Comparison of ENCODE assay signal across 9 mouse cellular contexts in genomic region chr5:134454421-134454820, GRCm38 (mm10). TPM values are rescaled to one million over a fixed set of nuclear protein-coding genes. Genes with fewer than 3 reads are reported as not detected.
DNase-seq lines count a peak whose midpoint lies in the region; ATAC-seq lines count a peak whose summit lies in the region.
"Had no signal": no experiment of that assay in that cellular context is flagged by ENCODE, and none has a peak within 500 bp of the region (broad histone marks: within the 10 kb centered on the region; RNA-seq: fewer than 3 reads in every experiment).

No protein-coding gene starts in this region.

- peak overlapping the region; percentile 74 for H3K9ac ChIP-seq in kidney, embryonic 14.5 days (ENCODE audit: low read depth, low read length)
- H3K9ac ChIP-seq in embryonic facial prominence, embryonic 12.5 days = peak overlapping the region; percentile 85; the same call in 1 of the 2 replicates
- peak overlapping the region; percentile 81; the same call in 1 of the 2 replicates for H3K9ac ChIP-seq in hindbrain, embryonic 14.5 days
- peak overlapping the region; percentile 95 for H3K9ac ChIP-seq in midbrain, embryonic 16.5 days (ENCODE audit: low read depth, low read length)

- intact Hi-C loops in left cerebral cortex, postnatal 4 days (cut with DNase I) = loop anchor here (2.0 kb wide), 1 partner anchor 32 kb away; no protein-coding TSS in a partner anchor

- peaks cover 4% of the 10 kb centered on the region; the same call in 1 of the 2 replicates for H3K36me3 ChIP-seq in kidney, embryonic 14.5 days (ENCODE audit: control insufficient read depth, insufficient read depth, low read length)
- H3K36me3 ChIP-seq in embryonic facial prominence, embryonic 12.5 days = peaks cover 21% of the 10 kb centered on the region
- H3K36me3 ChIP-seq in hindbrain, embryonic 14.5 days (replicated peaks; ENCODE audit: control insufficient read depth, insufficient read depth) = 0 out of 2 replicates have a peak, but pooled peaks cover 3% of the 10 kb centered on the region
- H3K36me3 ChIP-seq in midbrain, embryonic 16.5 days (ENCODE audit: control insufficient read depth, insufficient read depth, low read length) = no peaks in the 10 kb centered on the region
- H3K36me3 ChIP-seq: G1E had no signal

- ATAC-seq in kidney, embryonic 14.5 days (ENCODE audit: low FRiP score, low TSS enrichment) = no peak
- no peak for ATAC-seq in embryonic facial prominence, embryonic 12.5 days (ENCODE audit: insufficient number of reproducible peaks, insufficient read depth, low FRiP score, low TSS enrichment)
- no peak for ATAC-seq in hindbrain, embryonic 14.5 days (ENCODE audit: low FRiP score)
- ATAC-seq in midbrain, embryonic 16.5 days = no peak
- no peak for ATAC-seq in cerebellum, adult (ENCODE audit: insufficient number of reproducible peaks, low FRiP score, low TSS enrichment)

- peaks cover 13% of the 10 kb centered on the region; the same call in 1 of the 2 replicates for H3K4me1 ChIP-seq in kidney, embryonic 14.5 days (ENCODE audit: control insufficient read depth, insufficient read depth, low read length)
- H3K4me1 ChIP-seq in embryonic facial prominence, embryonic 12.5 days = peaks cover 17% of the 10 kb centered on the region
- H3K4me1 ChIP-seq in hindbrain, embryonic 14.5 days (replicated peaks; ENCODE audit: control insufficient read depth, insufficient read depth, low read length) = peaks cover 15% of the 10 kb centered on the region; the same call in 1 of the 2 replicates
- H3K4me1 ChIP-seq in midbrain, embryonic 16.5 days (ENCODE audit: control insufficient read depth, insufficient read depth, low read length) = peaks cover 20% of the 10 kb centered on the region

- WGBS in kidney, embryonic 14.5 days = 38% methylated on average over 9 of the region's 9 CpGs
- 39% methylated on average over 9 of the region's 9 CpGs for WGBS in embryonic facial prominence, embryonic 12.5 days
- WGBS in hindbrain, embryonic 14.5 days = 10% methylated on average over 9 of the region's 9 CpGs
- WGBS in midbrain, embryonic 16.5 days = 13% methylated on average over 9 of the region's 9 CpGs

- H3K9me3 ChIP-seq in kidney, embryonic 14.5 days (ENCODE audit: control insufficient read depth, low read length) = peaks cover 8% of the 10 kb centered on the region; the same call in 1 of the 2 replicates
- 0 out of 2 replicates have a peak, but pooled peaks cover 3% of the 10 kb centered on the region for H3K9me3 ChIP-seq in embryonic facial prominence, embryonic 12.5 days
- H3K9me3 ChIP-seq in hindbrain, embryonic 14.5 days (ENCODE audit: control insufficient read depth, low read length) = 0 out of 2 replicates have a peak, but pooled peaks cover 4% of the 10 kb centered on the region
- no peaks in the 10 kb centered on the region for H3K9me3 ChIP-seq in midbrain, embryonic 16.5 days (replicated peaks; ENCODE audit: control insufficient read depth, low read length, poor library complexity, severe bottlenecking)
- H3K9me3 ChIP-seq: G1E had no signal

- DNase-seq in kidney, adult 11 months = no peak
- DNase-seq in hindbrain, embryonic 14.5 days (ENCODE audit: low spot score) = no peak
- DNase-seq in right cerebral cortex, postnatal 10 days (ENCODE audit: low spot score in 2 of 2) = no peak
- no peak for DNase-seq in left cerebral cortex, postnatal 4 days

- peak overlapping the region; percentile 90 for H3K4me2 ChIP-seq in kidney, embryonic 14.5 days (replicated peaks; ENCODE audit: low read depth, low read length)
- H3K4me2 ChIP-seq in embryonic facial prominence, embryonic 12.5 days (replicated peaks) = peak overlapping the region; percentile 93
- peak overlapping the region; percentile 69 for H3K4me2 ChIP-seq in hindbrain, embryonic 14.5 days (replicated peaks)
- peak overlapping the region; percentile 98 for H3K4me2 ChIP-seq in midbrain, embryonic 16.5 days (ENCODE audit: low read length)

- H3K27ac ChIP-seq in kidney, embryonic 14.5 days (ENCODE audit: low read depth, low read length) = no peak overlapping the region
- H3K27ac ChIP-seq in embryonic facial prominence, embryonic 12.5 days = peak overlapping the region; percentile 93; the same call in 1 of the 2 replicates
- H3K27ac ChIP-seq in hindbrain, embryonic 14.5 days = peak overlapping the region; percentile 95; the same call in 1 of the 2 replicates
- H3K27ac ChIP-seq in midbrain, embryonic 16.5 days (ENCODE audit: low read length) = peak overlapping the region; percentile 47; the same call in 1 of the 2 replicates

- peak overlapping the region; percentile 81 for H3K4me3 ChIP-seq in kidney, embryonic 14.5 days (ENCODE audit: low read length)
- peak overlapping the region; percentile 89 for H3K4me3 ChIP-seq in embryonic facial prominence, embryonic 12.5 days
- H3K4me3 ChIP-seq in hindbrain, embryonic 14.5 days (replicated peaks; ENCODE audit: low read length) = peak overlapping the region; percentile 72
- peak overlapping the region; percentile 84 for H3K4me3 ChIP-seq in midbrain, embryonic 16.5 days (ENCODE audit: low read depth, low read length)

- H3K27me3 ChIP-seq in kidney, embryonic 14.5 days (ENCODE audit: control insufficient read depth, insufficient read depth, low read length) = no peaks in the 10 kb centered on the region
- H3K27me3 ChIP-seq in embryonic facial prominence, embryonic 12.5 days = no peaks in the 10 kb centered on the region
- no peaks in the 10 kb centered on the region for H3K27me3 ChIP-seq in hindbrain, embryonic 14.5 days (ENCODE audit: control insufficient read depth, insufficient read depth, low read length)
- no peaks in the 10 kb centered on the region for H3K27me3 ChIP-seq in midbrain, embryonic 16.5 days (ENCODE audit: control insufficient read depth, insufficient read depth, low read depth, low read length)

RNA-seq across cellular contexts. Expression of gene Gtf2ird1, which starts 2.1 kb away (rescaled TPM):
- 60.9 and 84.8 TPM in 2 replicates for polyA plus RNA-seq in kidney, embryonic 14.5 days (2014; fragmentation: Nextera tagmentation; extraction: Ambion mirVana)
- polyA plus RNA-seq in embryonic facial prominence, embryonic 12.5 days (2016; fragmentation: Nextera tagmentation; extraction: Ambion mirVana) = 151 and 153 TPM in 2 replicates
- polyA plus RNA-seq in hindbrain, embryonic 14.5 days (2014; fragmentation: Nextera tagmentation; extraction: Ambion mirVana) = 57.1 and 57.3 TPM in 2 replicates
- 74.3 and 81.5 TPM in 2 replicates for polyA plus RNA-seq in midbrain, embryonic 16.5 days (2015; fragmentation: Nextera tagmentation; extraction: Ambion mirVana)
- total RNA-seq in left cerebral cortex, postnatal 4 days (2021) = 10 to 100 TPM; 67.6 to 81.6 TPM
